Mouse (Mus musculus) myocyte (in vitro differentiated cells): ENCODE data around the gene Mphosph6. TPM values are rescaled to one million over a fixed set of nuclear protein-coding genes. Genes with fewer than 3 reads are reported as not detected.

ENCODE experiments used
- H3K27me3 ChIP-seq: one replicate; pipeline ENCODE4 v1.6.1; 2011; ENCODE audit not compliant: control insufficient read depth, insufficient read depth, insufficient read length
- H3K36me3 ChIP-seq: one replicate; pipeline ENCODE4 v1.6.1; 2011; ENCODE audit not compliant: control insufficient read depth, insufficient read depth
- H3K4me2 ChIP-seq: one replicate; pipeline ENCODE4 v1.6.1; 2011; ENCODE audit warnings: low read depth, control low read depth
- H3K4me3 ChIP-seq: one replicate; pipeline ENCODE4 v1.5.1; 2011; ENCODE audit warnings: mild to moderate bottlenecking, control low read depth, moderate library complexity
- H3K79me2 ChIP-seq: one replicate; pipeline ENCODE4 v1.6.1; 2011; ENCODE audit not compliant: control insufficient read depth, insufficient read depth
- H3ac ChIP-seq: one replicate; pipeline ENCODE4 v1.6.1; 2011; ENCODE audit not compliant: control insufficient read depth, insufficient read length
- CEBPB ChIP-seq: IDR thresholded peaks from 2 replicates; pipeline ENCODE4 v1.6.1; 2011; ENCODE audit warnings: mild to moderate bottlenecking, moderate library complexity; ENCODE audit not compliant: poor library complexity, insufficient read depth, severe bottlenecking
- E2F4 ChIP-seq: IDR thresholded peaks from one replicate; pipeline ENCODE4 v1.6.1; 2011; ENCODE audit warnings: mild to moderate bottlenecking, control low read depth, moderate library complexity; ENCODE audit not compliant: insufficient read depth
- MAX ChIP-seq: IDR thresholded peaks from one replicate; pipeline ENCODE4 v1.6.1; 2011; ENCODE audit warnings: low read depth, mild to moderate bottlenecking, control low read depth
- MYOD1 ChIP-seq, 3 experiments: IDR thresholded peaks; one replicate each; pipeline ENCODE4 v1.6.1; 2011; ENCODE audit warnings: control low read depth in 2 of 3, low read depth in 2 of 3, mild to moderate bottlenecking in 2 of 3, moderate library complexity in 1 of 3; ENCODE audit not compliant: insufficient read length in 2 of 3, control insufficient read depth in 1 of 3
- MYOG ChIP-seq, 3 experiments: IDR thresholded peaks; one replicate each; pipeline ENCODE4 v1.6.1; 2011; ENCODE audit warnings: control low read depth in 2 of 3, low read depth in 2 of 3, mild to moderate bottlenecking in 2 of 3; ENCODE audit not compliant: insufficient read length in 2 of 3, control insufficient read depth in 1 of 3, insufficient read depth in 1 of 3
- POLR2A ChIP-seq: IDR thresholded peaks from one replicate; pipeline ENCODE4 v1.6.1; 2011; ENCODE audit warnings: low read depth, mild to moderate bottlenecking, control low read depth, moderate library complexity; ENCODE audit not compliant: insufficient read length
- POLR2AphosphoS2 ChIP-seq: IDR thresholded peaks from one replicate; pipeline ENCODE4 v1.6.1; 2011; ENCODE audit warnings: low read depth, control low read depth; ENCODE audit not compliant: insufficient read length
- REST ChIP-seq: IDR thresholded peaks from one replicate; pipeline ENCODE4 v1.6.1; 2011; ENCODE audit warnings: mild to moderate bottlenecking, control low read depth, moderate library complexity; ENCODE audit not compliant: insufficient read depth, insufficient read length
- SRF ChIP-seq: IDR thresholded peaks from one replicate; pipeline ENCODE4 v1.6.1; 2011; ENCODE audit warnings: low read depth; ENCODE audit not compliant: control insufficient read depth, insufficient read length
- TCF12 ChIP-seq: IDR thresholded peaks from one replicate; pipeline ENCODE4 v1.6.1; 2011; ENCODE audit warnings: mild to moderate bottlenecking, control low read depth; ENCODE audit not compliant: poor library complexity, insufficient read depth, severe bottlenecking
- TCF3 ChIP-seq: IDR thresholded peaks from one replicate; pipeline ENCODE4 v1.6.1; 2011; ENCODE audit warnings: low read depth, control low read depth; ENCODE audit not compliant: insufficient read length
- USF1 ChIP-seq: IDR thresholded peaks from one replicate; pipeline ENCODE4 v1.6.1; 2011; ENCODE audit warnings: low read depth, mild to moderate bottlenecking, control low read depth, moderate library complexity
- polyA plus RNA-seq: library from polyadenylated mRNA; unstranded; fragments of >200 nt; fragmentation: generic; extraction: Trizol; gene quantifications from one replicate; pipeline ENCODE4 v1.2.1, GENCODE M21; 2012; ENCODE audit warnings: missing spikeins

The Mphosph6 gene
- polyA plus RNA-seq, 1 experiment, result 17.2 TPM

DNA sequence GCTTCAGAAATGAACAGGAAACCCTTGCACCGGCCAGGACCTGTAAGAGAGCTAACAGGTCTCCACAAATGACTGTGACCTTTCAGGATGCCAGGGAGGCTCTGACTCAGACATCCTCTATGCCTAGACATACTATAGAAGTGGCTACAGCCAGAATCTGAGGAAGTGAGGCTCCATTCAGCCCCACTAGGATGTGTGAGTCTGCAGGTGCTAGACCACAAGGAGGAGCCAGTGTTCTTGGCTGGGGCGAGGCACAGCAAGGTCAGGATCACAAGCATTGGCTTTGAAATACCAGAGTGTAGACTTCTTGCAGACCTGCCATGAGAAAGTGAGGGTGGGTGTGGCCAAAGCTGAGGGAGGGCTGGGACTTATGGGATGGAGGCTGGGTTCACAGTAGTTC is 29.1 kb downstream of the Mphosph6 start:
- TF ChIP-seq MYOG (IDR thresholded peaks at IDR 0.05; ENCODE audit: control insufficient read depth in 1 of 3, insufficient read depth in 1 of 3, insufficient read length in 2 of 3, low read depth in 2 of 3), result no peak
- no peak for TF ChIP-seq REST
- no peak for TF ChIP-seq POLR2AphosphoS2
- no peak for TF ChIP-seq USF1
- TF ChIP-seq MYOD1 (IDR thresholded peaks at IDR 0.05; ENCODE audit: control insufficient read depth in 1 of 3, insufficient read length in 2 of 3, low read depth in 2 of 3), result no peak
- TF ChIP-seq TCF3, result no peak
- TF ChIP-seq SRF, result no peak
- TF ChIP-seq TCF12, result no peak
- no peak for TF ChIP-seq E2F4
- no peak for TF ChIP-seq POLR2A
- no peak for TF ChIP-seq MAX
- no peak for TF ChIP-seq CEBPB
- Histone ChIP-seq H3K27me3 (no peaks in the 10 kb centered on the region), H3K4me3 (no peak overlapping the region)

GRCm38 (mm10) chr8:117772126-117772525 is 29.6 kb downstream of the Mphosph6 start:
- Histone ChIP-seq H3K79me2 (no peaks in the 10 kb centered on the region), H3K36me3 (no peaks in the 10 kb centered on the region), H3ac (no peak overlapping the region), H3K4me3 (no peak overlapping the region), H3K4me2 (no peak overlapping the region), H3K27me3 (no peaks in the 10 kb centered on the region)
- TF ChIP-seq TCF3 (no peak), USF1 (no peak), MYOD1 (IDR thresholded peaks at IDR 0.05; ENCODE audit: control insufficient read depth in 1 of 3, insufficient read length in 2 of 3, low read depth in 2 of 3) (no peak), E2F4 (no peak), SRF (no peak), POLR2AphosphoS2 (no peak), REST (no peak), POLR2A (no peak), TCF12 (no peak), MAX (no peak), CEBPB (no peak), MYOG (IDR thresholded peaks at IDR 0.05; ENCODE audit: control insufficient read depth in 1 of 3, insufficient read depth in 1 of 3, insufficient read length in 2 of 3, low read depth in 2 of 3) (no peak)

More for the DNA sequence above, 29.1 kb downstream of the Mphosph6 start:
- Histone ChIP-seq H3K79me2 (no peaks in the 10 kb centered on the region), H3K4me2 (no peak overlapping the region), H3ac (no peak overlapping the region), H3K36me3 (no peaks in the 10 kb centered on the region)

DNA sequence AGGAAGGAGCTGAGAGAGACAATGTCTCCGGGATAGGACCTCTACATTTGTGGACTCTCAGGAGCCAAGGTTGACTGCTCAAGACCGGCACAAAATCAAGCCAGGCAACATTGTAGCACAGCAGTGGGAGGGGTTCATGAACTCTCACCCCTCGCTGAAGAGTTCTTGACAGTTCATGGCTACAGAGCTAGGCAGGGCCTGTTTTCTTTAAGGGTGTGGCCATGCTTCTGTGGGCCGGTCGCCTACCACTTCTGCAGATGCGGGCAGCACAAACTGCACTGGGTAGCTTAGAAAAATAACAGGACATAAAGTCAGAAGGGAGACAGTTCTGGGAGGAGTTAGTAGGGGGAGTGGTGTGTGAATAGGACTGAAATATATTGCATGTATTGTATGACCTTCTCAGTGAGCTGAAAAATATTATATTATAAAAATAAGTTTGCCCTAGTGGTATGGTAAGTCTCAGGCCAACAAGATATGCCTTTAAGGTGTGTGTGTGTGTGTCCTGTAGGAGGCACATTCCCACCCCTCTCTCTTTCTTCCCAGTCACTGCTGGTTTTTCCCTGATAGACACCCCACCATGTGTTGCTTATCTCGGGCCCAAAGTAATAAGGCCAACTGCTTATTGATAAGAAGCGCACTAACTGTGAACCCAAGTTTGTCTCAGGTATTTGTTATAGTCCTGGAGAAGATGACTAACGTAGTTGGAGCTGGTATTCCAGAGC is 30.5 kb downstream of the Mphosph6 start:
- H3K4me2 ChIP-seq, result no peak overlapping the region
- no peak overlapping the region for H3ac ChIP-seq
- TF ChIP-seq E2F4 (no peak), TCF3 (no peak), MYOD1 (IDR thresholded peaks at IDR 0.05; ENCODE audit: control insufficient read depth in 1 of 3, insufficient read length in 2 of 3, low read depth in 2 of 3) (no peak), CEBPB (no peak), POLR2A (no peak), MYOG (IDR thresholded peaks at IDR 0.05; ENCODE audit: control insufficient read depth in 1 of 3, insufficient read depth in 1 of 3, insufficient read length in 2 of 3, low read depth in 2 of 3) (no peak), POLR2AphosphoS2 (no peak), MAX (no peak), TCF12 (no peak), SRF (no peak), REST (no peak), USF1 (no peak)

DNA sequence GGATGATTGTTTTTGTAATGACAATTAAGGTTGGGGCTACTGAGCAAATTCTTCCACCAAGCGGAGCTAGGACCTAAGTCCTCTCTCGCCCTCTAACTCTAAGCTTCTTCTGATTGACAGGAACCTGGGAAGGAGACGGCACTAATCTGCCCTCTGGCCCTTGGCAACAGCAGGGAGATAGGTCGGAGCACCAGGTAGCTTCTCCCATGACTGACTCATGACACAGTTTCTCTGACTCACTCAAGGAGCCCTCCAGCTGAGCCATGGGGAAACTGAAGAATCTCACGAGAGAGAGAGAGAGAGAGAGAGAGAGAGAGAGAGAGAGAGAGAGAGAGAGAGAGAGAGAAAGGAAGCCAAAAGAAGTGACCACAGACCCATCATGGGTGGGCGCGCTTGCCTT is 32.8 kb downstream of the Mphosph6 start:
- Histone ChIP-seq H3K79me2 (no peaks in the 10 kb centered on the region), H3K36me3 (no peaks in the 10 kb centered on the region), H3K4me2 (no peak overlapping the region), H3ac (no peak overlapping the region), H3K4me3 (no peak overlapping the region), H3K27me3 (no peaks in the 10 kb centered on the region)
- TF ChIP-seq MYOG (IDR thresholded peaks at IDR 0.05; ENCODE audit: control insufficient read depth in 1 of 3, insufficient read depth in 1 of 3, insufficient read length in 2 of 3, low read depth in 2 of 3) (no peak), TCF3 (no peak), TCF12 (no peak), MAX (no peak), E2F4 (no peak), REST (no peak), POLR2A (no peak), USF1 (no peak), CEBPB (no peak), POLR2AphosphoS2 (no peak), MYOD1 (IDR thresholded peaks at IDR 0.05; ENCODE audit: control insufficient read depth in 1 of 3, insufficient read length in 2 of 3, low read depth in 2 of 3) (no peak), SRF (no peak)

More for the DNA sequence above, 30.5 kb downstream of the Mphosph6 start:
- Histone ChIP-seq H3K27me3 (no peaks in the 10 kb centered on the region), H3K4me3 (no peak overlapping the region), H3K36me3 (no peaks in the 10 kb centered on the region), H3K79me2 (no peaks in the 10 kb centered on the region)
